Mouse (Mus musculus) Patski (cell line): ENCODE measurements around the gene Limk1. TPM values are rescaled to one million over a fixed set of nuclear protein-coding genes. Genes with fewer than 3 reads are reported as not detected.

Source experiments
- ATAC-seq: fragments of 100-300 bp; one replicate; pipeline ENCODE4 v1.8.0; 2021
- CTCF ChIA-PET: fragments of 350-600 bp; sonication (Branson Sonifier 250); formaldehyde crosslinking; loops from one replicate; lab custom pipeline; 2022; ENCODE audit warnings: inconsistent platforms; lab: Charles Lee
- POLR2A ChIA-PET: fragments of 350-600 bp; sonication (Branson Sonifier 250); formaldehyde crosslinking; loops from one replicate; lab custom pipeline; 2022; ENCODE audit warnings: antibody characterized with exemption, inconsistent platforms; lab: Charles Lee
- DNase-seq: peaks from one replicate; pipeline ENCODE4 v3.0.0-alpha.2; 2011; ENCODE audit warnings: low read depth, low spot score
- H3K27me3 ChIP-seq: fragments of 371-371 bp; one replicate; pipeline ENCODE4 v1.5.1; 2021
- CTCF ChIP-seq: fragments of 100-300 bp; IDR thresholded peaks from one replicate; pipeline ENCODE4 v1.5.1; 2021
- in situ Hi-C: fragments of 300-500 bp; cut with MboI; formaldehyde crosslinking; loops from 3 replicates; pipeline ENCODE4 v1.11.1; 2018; ENCODE audit warnings: low pct_unique_long_range_greater_than_20kb, mixed read lengths
- polyA plus RNA-seq: library from polyadenylated mRNA; unstranded; gene quantifications from one replicate; pipeline ENCODE4 v1.2.3, GENCODE M21; 2021

Limk1 gene
- polyA plus RNA-seq, 1 experiment from 2014 or later, result 18.6 TPM

DNA sequence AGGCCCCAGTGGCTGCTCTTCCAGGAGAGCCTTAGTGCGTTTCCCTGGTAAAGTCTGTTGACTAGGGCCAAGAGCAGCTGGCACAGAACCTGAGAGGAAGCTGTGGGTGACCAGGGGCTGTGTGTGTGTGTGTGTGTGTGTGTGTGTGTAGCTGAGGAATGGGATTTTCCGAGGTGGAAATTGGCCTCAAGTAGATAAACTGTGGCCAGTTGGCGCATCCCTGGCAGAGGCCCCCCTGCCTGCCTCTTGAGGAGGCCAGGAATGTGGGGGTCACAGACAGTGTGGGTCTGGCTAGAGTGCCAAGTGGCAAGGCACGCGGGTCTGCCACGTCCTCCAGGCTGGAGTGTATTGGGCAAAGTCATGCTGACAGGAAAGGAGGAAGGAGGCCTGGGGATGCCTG lies 20.9 kb upstream of the Limk1 start:
- POLR2A ChIA-PET, result interaction anchor here (1.5 kb wide), 1 partner anchor 188 kb away, joined by 7 read pairs; no protein-coding TSS in a partner anchor
- CTCF ChIA-PET, result interaction anchor here (1.4 kb wide), 1 partner anchor 10 kb away, joined by 3 read pairs; no protein-coding TSS in a partner anchor

DNA sequence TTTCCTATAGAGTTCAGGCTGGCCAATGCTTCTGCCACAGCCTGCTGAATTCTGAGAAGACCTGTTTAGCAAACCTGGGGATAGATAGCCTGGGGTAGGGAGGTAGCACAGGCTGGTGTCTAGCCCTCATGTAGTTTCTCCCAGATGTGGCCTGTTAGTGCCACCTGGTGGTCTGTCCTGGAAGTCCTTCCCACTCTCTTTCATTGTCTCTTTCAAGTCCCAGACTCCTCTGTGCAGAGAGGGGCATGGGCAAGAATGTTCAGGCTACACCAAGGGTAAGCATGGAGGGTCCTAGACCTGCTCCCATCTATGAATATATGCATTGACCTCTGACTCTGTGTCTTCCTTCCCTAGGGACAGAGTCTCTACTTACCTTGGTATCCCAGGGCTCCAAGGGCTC lies 15.8 kb upstream of the Limk1 start:
- in situ Hi-C loops, result loop anchor here (5.0 to 10.0 kb wide), 2 partner anchors 119 to 207 kb away; partner anchors contain the start of gene Rfc2
- ChIA-PET POLR2A (no interaction called here), CTCF (interaction anchor here (0.7 to 1.8 kb wide), 4 partner anchors 11 to 210 kb away, joined by 3 to 4 read pairs (median 3); no protein-coding TSS in a partner anchor)
- peaks cover 20% of the 10 kb centered on the region for H3K27me3 ChIP-seq
- ATAC-seq (peak; percentile 60), DNase-seq (no peak)
- peak; percentile 89 for TF ChIP-seq CTCF

More for the DNA sequence above, 20.9 kb upstream of the Limk1 start:
- in situ Hi-C loops, result loop anchor here (10.0 kb wide), 1 partner anchor 124 kb away; the partner anchor contains the start of gene Rfc2
- DNase-seq (no peak), ATAC-seq (no peak)
- no peak for TF ChIP-seq CTCF
- peaks cover 17% of the 10 kb centered on the region for H3K27me3 ChIP-seq

DNA sequence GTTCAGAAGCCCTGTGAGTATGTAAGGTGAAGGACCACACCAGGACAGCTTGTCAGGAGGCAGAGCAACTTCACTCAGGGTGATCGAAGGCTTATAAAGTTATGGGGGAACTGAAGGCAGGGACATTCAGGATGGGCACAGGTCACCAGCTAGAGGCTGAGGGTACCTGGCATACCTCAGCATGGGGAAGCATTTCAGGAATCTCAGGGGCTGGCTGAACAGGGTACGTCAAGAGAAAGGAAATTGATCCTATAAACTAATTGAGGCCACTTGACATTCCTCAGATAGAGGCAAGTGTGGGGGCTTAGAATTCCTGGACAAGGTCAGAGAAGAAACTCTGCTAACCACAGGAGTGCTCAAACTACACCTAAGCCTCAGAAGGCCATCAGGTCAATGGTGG lies 7.1 kb upstream of the Limk1 start:
- in situ Hi-C loops, result no loop called here
- peaks cover 6% of the 10 kb centered on the region for H3K27me3 ChIP-seq
- ATAC-seq, result no peak
- ChIA-PET POLR2A (no interaction called here), CTCF (interaction anchor here (1.1 kb wide), 1 partner anchor 43 kb away, joined by 4 read pairs; no protein-coding TSS in a partner anchor)
- no peak for TF ChIP-seq CTCF
- no peak for DNase-seq

DNA sequence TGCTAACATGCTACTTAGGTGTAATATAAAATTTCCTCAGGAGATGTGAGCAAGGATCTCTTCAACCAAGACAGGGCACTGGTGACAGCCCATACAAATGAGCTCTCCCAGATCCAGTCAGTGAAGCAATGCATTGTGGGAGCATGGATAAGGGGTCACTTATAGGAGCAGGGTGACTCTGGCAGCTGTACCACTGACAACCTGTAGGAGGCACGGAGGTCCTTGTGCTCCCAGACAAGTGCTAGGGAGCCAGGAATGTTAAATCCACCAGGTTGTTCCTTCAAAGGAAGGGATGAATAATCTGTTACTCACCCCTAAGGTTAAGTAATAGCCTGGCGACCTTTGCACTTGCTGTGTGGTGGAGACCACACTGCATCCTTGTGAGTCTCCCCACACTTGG lies 6.7 kb upstream of the Limk1 start:
- peak; percentile 21 for TF ChIP-seq CTCF
- in situ Hi-C loops, result no loop called here
- ChIA-PET CTCF (no interaction called here), POLR2A (no interaction called here)
- DNase-seq (no peak), ATAC-seq (no peak)
- peaks cover 4% of the 10 kb centered on the region for H3K27me3 ChIP-seq

DNA sequence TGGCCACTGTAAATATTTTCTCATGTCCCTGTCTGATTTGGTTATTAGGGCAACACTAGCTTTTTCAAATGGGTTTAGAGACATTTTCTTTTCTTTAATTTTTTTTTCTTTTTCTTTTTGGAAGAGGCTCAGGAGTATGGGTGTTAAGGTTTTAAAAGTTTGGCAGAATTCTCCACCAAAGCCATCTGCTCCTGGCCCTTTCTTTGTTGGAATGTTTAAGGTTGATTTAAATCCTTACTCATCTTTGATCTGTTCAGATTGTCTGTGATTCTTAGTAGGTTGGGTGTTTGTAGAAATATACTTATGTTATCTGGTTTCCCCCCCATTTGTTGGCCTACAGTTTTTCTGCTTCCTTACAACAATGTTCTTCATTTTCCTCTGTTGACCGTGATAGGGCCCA lies 4.3 kb upstream of the Limk1 start:
- ChIA-PET POLR2A (no interaction called here), CTCF (interaction anchor here (1.1 to 1.4 kb wide), 3 partner anchors 8 to 72 kb away, joined by 3 to 4 read pairs (median 4); no protein-coding TSS in a partner anchor)
- no peaks in the 10 kb centered on the region for H3K27me3 ChIP-seq
- TF ChIP-seq CTCF, result no peak
- DNase-seq, result no peak
- ATAC-seq, result no peak
- in situ Hi-C loops, result no loop called here

DNA sequence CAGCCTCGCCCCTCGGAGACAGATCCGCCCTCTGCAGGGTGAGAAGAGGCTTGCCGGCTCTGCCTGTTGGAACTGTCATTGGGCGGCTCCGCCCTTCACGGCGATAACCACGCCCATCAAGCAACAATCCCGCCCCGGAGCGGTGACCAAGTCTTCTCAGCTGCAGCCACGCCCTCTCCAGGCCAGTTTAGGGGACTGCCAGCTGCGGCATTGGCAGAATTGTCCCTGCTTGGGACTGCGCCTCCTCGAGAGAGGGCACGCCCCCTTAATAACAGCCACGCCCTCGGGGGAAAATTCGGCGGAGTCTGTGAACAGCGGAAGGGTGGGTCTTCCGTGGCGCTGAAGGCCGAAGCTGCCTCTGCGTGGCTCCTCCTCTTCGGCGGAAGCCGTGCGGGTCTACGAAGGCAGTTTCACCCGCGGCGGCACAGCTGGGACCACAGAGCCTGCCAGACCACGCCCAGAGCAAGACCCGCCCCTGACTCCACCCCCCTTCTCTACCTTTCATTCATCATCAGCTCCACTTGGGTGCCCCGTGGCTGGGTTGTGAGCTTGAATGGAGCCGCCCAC lies 403 bp upstream of the Limk1 start:
- DNase-seq (peak; percentile 99), ATAC-seq (peak; percentile 95)
- in situ Hi-C loops, result no loop called here
- TF ChIP-seq CTCF, result no peak
- H3K27me3 ChIP-seq, result no peaks in the 10 kb centered on the region
- ChIA-PET CTCF (interaction anchor here (0.8 to 1.0 kb wide), 2 partner anchors 37 to 66 kb away, joined by 3 read pairs; no protein-coding TSS in a partner anchor), POLR2A (no interaction called here)

DNA sequence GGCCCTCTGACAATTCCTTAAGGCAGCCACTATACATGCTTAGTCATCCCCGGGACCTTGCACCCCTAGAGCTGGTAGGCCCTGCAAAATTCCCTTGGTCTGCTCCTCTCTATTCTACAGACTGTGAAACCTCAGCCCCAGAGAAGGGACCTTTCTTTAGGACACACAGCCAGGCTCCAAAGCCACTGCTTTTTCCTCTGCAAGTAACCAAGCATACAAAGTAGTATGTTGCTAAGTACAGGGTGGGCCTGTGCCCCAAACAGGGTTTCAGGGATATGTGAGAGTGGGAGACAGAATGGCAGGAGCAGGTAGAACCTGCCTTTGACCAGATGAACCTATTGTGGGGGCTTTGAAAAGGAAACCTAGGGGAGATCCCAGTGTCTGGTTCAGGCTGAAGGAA lies 1.2 kb downstream of the Limk1 start:
- in situ Hi-C loops, result no loop called here
- CTCF ChIA-PET, result no interaction called here
- no peak for TF ChIP-seq CTCF
- POLR2A ChIA-PET, result no interaction called here
- ATAC-seq, result no peak
- no peak for DNase-seq
- no peaks in the 10 kb centered on the region for H3K27me3 ChIP-seq

DNA sequence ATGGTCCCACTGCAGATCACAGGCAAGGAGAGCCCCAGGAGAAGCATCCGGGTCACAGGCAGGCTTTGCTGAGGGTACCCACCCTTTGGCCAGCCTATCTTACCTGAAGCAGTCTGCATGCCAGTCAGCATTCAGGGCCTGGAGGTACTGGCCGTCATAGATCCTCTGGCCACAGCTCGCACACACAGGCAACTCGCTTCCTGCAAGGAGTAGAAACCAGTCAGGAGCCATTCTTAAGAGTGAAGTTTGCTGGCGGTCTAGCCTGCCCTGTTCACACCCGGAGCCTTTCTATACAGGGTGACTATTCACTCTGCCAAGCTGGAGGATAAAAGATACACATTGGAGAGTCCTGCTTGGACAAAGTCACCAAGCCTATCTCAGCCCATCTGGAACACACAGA lies 1.9 kb downstream of the Limk1 start:
- ChIA-PET POLR2A (no interaction called here), CTCF (no interaction called here)
- no peak for TF ChIP-seq CTCF
- in situ Hi-C loops, result no loop called here
- DNase-seq (no peak), ATAC-seq (no peak)
- H3K27me3 ChIP-seq, result no peaks in the 10 kb centered on the region

DNA sequence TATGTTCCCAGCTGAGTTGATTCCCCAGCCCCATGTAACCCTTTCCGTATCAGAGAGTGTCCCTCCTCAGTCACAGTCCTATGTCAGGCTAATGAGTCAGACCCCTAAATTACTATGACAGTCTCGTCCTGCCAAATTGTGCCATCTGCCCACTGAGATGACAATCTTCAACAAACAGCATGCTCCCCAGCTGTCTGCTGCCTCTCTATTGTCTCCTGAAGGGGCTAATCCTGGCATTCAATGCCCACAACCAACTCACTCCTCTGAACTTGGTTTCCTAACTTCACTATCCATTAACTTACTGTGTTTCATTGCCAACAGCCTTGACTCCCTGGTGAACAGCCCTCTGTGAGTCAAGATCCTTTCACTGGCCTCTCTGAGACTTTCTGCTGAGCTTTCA lies 4.0 kb downstream of the Limk1 start:
- in situ Hi-C loops, result no loop called here
- TF ChIP-seq CTCF, result no peak
- POLR2A ChIA-PET, result no interaction called here
- H3K27me3 ChIP-seq, result no peaks in the 10 kb centered on the region
- CTCF ChIA-PET, result interaction anchor here (0.9 kb wide), 1 partner anchor 19 kb away, joined by 3 read pairs; no protein-coding TSS in a partner anchor
- no peak for ATAC-seq
- no peak for DNase-seq

DNA sequence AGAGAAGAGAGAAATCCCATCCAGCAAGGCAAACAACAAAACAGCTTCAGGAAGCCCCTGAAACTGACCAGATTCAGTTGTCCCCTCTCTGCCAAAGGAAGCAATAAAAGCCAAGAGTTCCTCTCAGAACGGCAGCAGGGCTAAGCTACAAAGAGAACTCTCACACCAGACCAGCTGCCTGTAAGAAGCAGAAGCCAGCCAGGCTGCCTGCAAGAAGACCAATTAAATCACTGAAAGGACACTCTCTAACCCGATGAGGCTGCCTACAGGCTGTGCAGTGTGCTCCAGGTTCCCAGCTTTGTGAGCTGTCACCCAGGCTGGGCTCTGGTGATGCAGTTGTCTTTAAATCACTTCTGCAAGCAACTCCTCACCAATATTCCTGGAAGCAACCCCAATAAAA lies 4.6 kb downstream of the Limk1 start:
- in situ Hi-C loops, result no loop called here
- CTCF ChIA-PET, result interaction anchor here (0.9 kb wide), 1 partner anchor 20 kb away, joined by 3 read pairs; no protein-coding TSS in a partner anchor
- H3K27me3 ChIP-seq, result no peaks in the 10 kb centered on the region
- POLR2A ChIA-PET, result no interaction called here
- ATAC-seq (no peak), DNase-seq (no peak)
- TF ChIP-seq CTCF, result no peak

DNA sequence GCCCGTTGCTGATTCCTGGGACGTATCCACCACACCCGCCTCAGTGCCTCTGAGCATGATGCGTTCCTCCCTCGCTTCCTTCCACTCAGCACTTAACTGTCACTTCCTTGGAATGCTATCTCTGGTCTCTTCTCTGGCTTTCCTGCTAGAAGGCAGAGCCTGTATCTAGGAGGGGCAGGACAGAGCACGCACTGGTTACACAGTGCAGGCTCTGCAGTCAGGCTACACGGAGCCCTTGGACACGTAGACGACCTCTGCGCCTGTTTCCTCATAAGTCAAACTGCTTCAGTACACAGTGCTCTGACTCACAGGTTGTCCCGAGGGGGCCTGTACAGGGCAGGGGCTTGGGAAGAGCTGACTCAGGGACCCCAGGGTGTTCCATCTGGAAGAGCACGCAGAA lies 8.2 kb downstream of the Limk1 start:
- in situ Hi-C loops, result no loop called here
- no peak for DNase-seq
- POLR2A ChIA-PET, result no interaction called here
- TF ChIP-seq CTCF, result no peak
- CTCF ChIA-PET, result no interaction called here
- H3K27me3 ChIP-seq, result no peaks in the 10 kb centered on the region
- ATAC-seq, result no peak
